Mouse (Mus musculus) T-cell, adult 2 months (primary cell): ENCODE results near the gene Plcb1.
"Not testable (repeated sequence)": the region's sequence is repeated elsewhere in the genome, so short reads cannot be mapped to it uniquely, and the experiment has no call there.

Source experiments
- DNase-seq: peaks from one replicate; pipeline ENCODE4 v3.0.0; 2022; ENCODE audit warnings: low spot score

Plcb1 gene

GRCm38 (mm10) chr2:134974711-134975110 is 188.8 kb downstream of the Plcb1 start:
- DNase-seq, result no peak

DNA sequence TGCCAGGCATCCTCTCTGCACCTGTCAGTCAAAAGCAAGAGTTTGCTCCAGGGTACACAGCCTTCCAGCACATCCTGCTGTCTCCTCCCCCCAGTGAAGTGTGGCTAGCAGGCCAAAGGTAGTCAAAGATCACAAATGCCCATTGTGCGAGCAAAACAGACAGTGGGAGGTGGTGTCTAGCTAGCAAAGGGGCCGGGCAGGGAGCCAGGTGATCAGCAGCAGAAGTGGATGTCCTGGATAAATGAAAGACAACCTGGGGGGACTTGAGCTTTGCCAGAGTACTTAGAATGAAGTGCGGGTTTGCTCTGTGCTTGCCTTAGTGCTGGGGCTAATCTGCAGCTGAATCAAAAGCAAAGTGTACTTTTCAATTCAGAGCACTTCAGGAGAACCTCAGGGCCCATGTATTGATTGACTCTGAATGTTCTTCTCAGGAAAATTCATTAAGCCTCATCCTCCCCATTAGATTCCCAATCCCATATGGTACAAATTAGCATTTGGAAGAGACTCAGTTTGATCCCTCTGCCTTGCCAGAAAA is 191.0 kb downstream of the Plcb1 start:
- DNase-seq, result no peak

DNA sequence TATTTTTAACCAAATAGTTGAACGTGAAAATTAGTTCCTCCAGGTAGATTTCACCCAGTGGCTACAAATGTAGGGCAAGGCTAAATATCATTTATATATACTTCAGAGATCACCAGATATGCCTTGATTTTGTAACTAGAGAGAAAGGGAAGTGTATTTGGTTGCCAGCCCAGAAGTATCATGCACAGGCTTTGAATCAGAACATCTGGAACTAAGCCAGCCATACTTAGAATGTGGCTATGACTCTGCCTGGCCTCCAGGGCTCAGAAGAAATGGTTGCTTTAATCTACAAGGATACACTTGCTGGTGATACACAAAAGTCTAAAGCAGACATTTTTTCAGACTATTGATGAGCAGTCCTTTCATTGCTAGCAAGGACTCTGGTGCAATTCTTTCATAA is 191.8 kb downstream of the Plcb1 start:
- no peak for DNase-seq

GRCm38 (mm10) chr2:134981394-134981793 is 195.5 kb downstream of the Plcb1 start:
- DNase-seq, result no peak

DNA sequence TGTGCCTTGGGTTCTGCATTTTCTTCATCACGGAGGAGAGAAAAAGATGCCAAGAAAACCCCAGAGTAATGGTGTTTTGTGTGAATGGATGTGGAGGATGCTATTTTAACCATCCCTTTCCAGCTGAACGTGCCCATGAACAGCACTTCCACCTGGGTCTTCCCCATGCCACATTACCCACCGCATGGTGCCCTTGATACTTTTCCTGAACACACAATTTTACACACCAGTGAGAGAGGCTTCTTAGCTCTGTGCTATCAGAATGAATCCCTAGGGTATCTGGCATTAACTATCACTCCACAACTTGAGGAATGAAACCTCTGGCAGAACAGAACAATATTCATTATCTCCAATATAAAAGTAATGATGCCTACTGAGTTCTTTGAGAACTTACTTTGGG is 199.0 kb downstream of the Plcb1 start:
- DNase-seq, result no peak

GRCm38 (mm10) chr2:134987978-134988377 is 202.1 kb downstream of the Plcb1 start:
- DNase-seq, result no peak

- DNase-seq, result no peak
These were observed 203.9 kb downstream of the Plcb1 start for GRCm38 (mm10) chr2:134989650-134990292.

GRCm38 (mm10) chr2:135007134-135007533 is 221.3 kb downstream of the Plcb1 start:
- DNase-seq, result no peak

- DNase-seq, result not testable (repeated sequence)
These were observed 222.0 kb downstream of the Plcb1 start for GRCm38 (mm10) chr2:135007885-135008284.

GRCm38 (mm10) chr2:135010371-135010770 is 224.5 kb downstream of the Plcb1 start:
- no peak for DNase-seq

GRCm38 (mm10) chr2:135015501-135015900 is 229.6 kb downstream of the Plcb1 start:
- no peak for DNase-seq

DNA sequence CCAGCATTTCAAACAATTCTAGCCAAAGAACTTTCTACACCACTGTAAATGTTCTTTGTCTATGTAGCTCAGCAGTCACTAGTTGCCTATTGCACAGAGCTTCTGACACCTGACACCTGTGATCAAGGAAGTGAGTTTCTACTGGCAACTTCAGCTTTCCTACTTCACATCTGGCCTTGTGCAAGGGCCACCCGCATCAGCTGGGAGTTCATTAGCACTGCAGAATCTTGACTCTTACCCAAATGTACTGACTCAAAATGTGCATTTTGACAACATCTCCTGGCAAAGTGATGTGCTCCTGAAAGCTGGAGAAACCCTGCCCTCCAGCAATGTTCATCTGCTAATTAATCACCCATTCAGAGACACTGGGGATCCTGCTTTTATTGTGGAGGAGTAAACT is 232.4 kb downstream of the Plcb1 start:
- DNase-seq, result no peak

GRCm38 (mm10) chr2:135018708-135019107 is 232.8 kb downstream of the Plcb1 start:
- no peak for DNase-seq

DNA sequence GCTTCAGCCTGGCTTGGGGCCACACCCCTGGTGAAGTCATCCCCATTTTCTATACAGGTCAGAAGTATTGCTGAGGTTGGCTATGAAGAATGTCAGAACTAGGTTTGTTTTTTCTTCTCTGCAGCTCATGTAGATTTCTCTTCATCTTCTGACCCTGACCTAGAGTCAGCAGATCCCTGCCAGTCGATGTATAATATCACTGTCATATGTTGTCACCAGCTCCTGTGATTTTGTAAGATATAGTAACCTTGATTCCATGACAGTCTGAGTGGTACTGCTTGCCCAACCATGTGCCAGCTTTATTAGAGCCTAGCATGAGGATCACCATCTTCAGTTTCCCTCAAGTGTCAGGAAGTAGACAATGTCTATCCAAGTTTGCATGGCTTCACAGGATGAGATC is 233.7 kb downstream of the Plcb1 start:
- no peak for DNase-seq

GRCm38 (mm10) chr2:135029288-135029687 is 243.4 kb downstream of the Plcb1 start:
- no peak for DNase-seq

DNA sequence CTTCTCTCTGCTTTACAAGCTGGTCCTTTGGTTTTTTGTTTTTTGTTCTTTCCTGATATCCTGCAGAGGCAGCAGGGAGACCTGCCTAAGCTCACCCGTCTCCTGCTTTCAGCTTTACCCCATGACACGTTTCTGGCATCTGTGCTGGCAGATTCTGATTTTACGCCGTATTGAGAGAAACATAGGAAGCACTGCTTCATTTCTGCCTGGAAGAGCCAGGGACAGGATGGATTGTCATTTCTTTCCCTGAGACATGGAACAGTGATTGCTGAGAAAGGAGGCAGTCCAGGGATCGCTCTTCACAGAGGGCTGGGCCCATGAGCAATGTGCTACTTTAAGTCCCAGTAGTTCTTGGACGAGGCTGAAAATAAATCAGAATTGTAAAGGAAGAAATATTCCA is 243.8 kb downstream of the Plcb1 start:
- DNase-seq, result no peak

- DNase-seq, result no peak
These were observed 249.9 kb downstream of the Plcb1 start for GRCm38 (mm10) chr2:135035640-135036260.

DNA sequence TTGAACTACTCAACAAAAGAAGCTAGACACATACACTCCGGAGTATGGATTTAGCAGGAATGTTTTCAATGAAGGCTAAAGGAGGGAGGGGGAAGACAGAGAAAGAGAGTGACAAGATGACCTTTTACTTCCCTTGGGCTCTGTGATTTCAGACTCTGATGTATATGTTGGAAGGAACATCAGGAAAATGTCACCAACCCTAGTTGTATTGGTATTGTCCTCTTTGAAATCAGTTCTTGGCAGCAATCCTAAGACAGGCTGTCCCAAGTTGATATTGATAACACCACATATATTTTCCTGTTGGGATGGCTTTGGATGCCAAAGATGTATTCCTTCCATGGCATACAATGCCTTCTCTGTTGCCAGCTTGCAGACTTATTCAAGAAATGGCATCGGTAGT is 262.9 kb downstream of the Plcb1 start:
- no peak for DNase-seq

GRCm38 (mm10) chr2:135049283-135049682 is 263.4 kb downstream of the Plcb1 start:
- no peak for DNase-seq

- no peak for DNase-seq
These were observed 265.8 kb downstream of the Plcb1 start for GRCm38 (mm10) chr2:135051540-135052288.

DNA sequence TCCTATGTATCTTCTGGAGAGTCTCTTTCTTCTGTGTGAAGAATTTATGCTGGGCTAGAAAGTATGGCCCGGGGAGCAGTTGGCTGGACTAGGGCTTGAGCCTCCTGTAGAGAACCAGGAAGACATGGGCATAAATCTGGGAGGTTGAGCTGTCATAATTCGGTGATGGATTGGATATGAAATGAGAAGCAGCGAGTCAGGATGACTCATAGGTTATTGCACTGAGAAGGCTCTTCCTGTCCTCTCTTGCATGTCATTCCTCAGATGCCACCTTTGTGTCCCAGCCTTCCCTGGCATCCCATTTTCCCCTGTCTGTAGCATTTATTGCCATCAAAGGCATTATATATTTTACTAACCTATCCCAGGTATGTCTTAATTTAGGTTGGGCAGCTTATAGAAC is 267.5 kb downstream of the Plcb1 start:
- DNase-seq, result no peak

DNA sequence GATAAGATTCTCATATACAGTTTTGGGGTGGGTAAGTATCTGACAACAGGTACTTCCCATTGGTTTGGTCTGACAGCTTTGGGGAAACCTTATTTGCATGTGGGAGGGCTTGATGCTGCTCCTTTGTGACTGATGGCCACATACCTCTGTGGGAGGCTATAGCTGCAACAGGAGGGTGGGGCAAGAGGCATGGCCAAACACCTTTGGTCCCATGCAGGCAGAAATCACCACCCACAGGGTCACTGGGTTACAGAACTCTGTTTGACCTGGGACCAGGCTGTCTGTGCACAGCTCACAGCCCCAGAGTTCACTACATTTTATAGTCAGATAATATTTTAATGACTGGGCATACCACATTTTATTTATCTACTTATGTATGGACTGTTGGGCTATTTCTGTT is 281.6 kb downstream of the Plcb1 start:
- DNase-seq, result no peak

GRCm38 (mm10) chr2:135071349-135071748 is 285.5 kb downstream of the Plcb1 start:
- no peak for DNase-seq
